Mouse (Mus musculus) cortical plate, adult 2 months (tissue): ENCODE measurements around the gene Llcfc1.

Experiments
- CTCF ChIP-seq: fragments of 200-500 bp; IDR thresholded peaks from 2 replicates; pipeline ENCODE4 v1.5.1; 2011; ENCODE audit warnings: mild to moderate bottlenecking, control low read depth, low read length; ENCODE audit not compliant: insufficient read depth; ENCODE audit errors: extremely low read depth
- POLR2A ChIP-seq: fragments of 200-500 bp; IDR thresholded peaks from 2 replicates; pipeline ENCODE4 v1.6.1; 2011; ENCODE audit warnings: mild to moderate bottlenecking, low read length, control low read depth; ENCODE audit not compliant: insufficient read depth; ENCODE audit errors: extremely low read depth

GRCm38 (mm10) chr6:41701245-41701644, 17.0 kb downstream of the Llcfc1 start:
- TF ChIP-seq POLR2A (no peak), CTCF (no peak)
